Mouse (Mus musculus) cerebellum, adult 2 months (tissue): ENCODE results near the gene Slc12a7. TPM values are rescaled to one million over a fixed set of nuclear protein-coding genes. Genes with fewer than 3 reads are reported as not detected.
A peak's percentile ranks its signal among the peaks of the same experiment; 100 is the strongest.

Experiments
- DNase-seq, 2 experiments: peaks; one replicate each; pipeline ENCODE4 v3.0.0; 2021
- H3K27ac ChIP-seq: fragments of 200-500 bp; 2 replicates; pipeline ENCODE4 v1.5.1; 2012; ENCODE audit warnings: low read length, control low read depth, inconsistent platforms; ENCODE audit not compliant: insufficient read depth
- H3K27me3 ChIP-seq: fragments of 200-500 bp; 2 replicates; pipeline ENCODE4 v1.6.1; 2012; ENCODE audit warnings: inconsistent platforms, mild to moderate bottlenecking, low read length, moderate library complexity; ENCODE audit not compliant: control insufficient read depth, insufficient read depth
- H3K4me1 ChIP-seq: fragments of 200-500 bp; 2 replicates; pipeline ENCODE4 v1.6.1; 2011; ENCODE audit warnings: low read length; ENCODE audit not compliant: control insufficient read depth, insufficient read depth
- H3K4me3 ChIP-seq: fragments of 200-500 bp; replicated peaks from 2 replicates; pipeline ENCODE3; 2011; ENCODE audit warnings: mild to moderate bottlenecking, low read depth, low read length, control low read depth; ENCODE audit not compliant: insufficient read depth
- CTCF ChIP-seq: fragments of 200-500 bp; IDR thresholded peaks from 2 replicates; pipeline ENCODE4 v1.5.1; 2011; ENCODE audit warnings: low read depth, mild to moderate bottlenecking, control low read depth, low read length, moderate library complexity, borderline replicate concordance; ENCODE audit not compliant: insufficient read depth
- POLR2A ChIP-seq: fragments of 200-500 bp; IDR thresholded peaks from 2 replicates; pipeline ENCODE4 v1.6.1; 2011; ENCODE audit warnings: low read length, control low read depth, borderline replicate concordance; ENCODE audit not compliant: insufficient read depth
- WGBS: fragments of 180-500 bp; shearing (Covaris S2); methylation state at CpG from one replicate; pipeline ENCODE4 v1.1.7; 2018; 5-methylcytosine and 5-hydroxymethylcytosine counted together
- polyA plus RNA-seq: library from polyadenylated mRNA; depleted of rRNA; stranded (reverse); fragments of >200 nt; gene quantifications from 2 replicates; pipeline ENCODE4 v1.2.3, GENCODE M21; 2012

Gene Slc12a7
- polyA plus RNA-seq, 1 experiment, result 3.5 TPM

GRCm38 (mm10) chr13:73814181-73814580, 81.3 kb downstream of the Slc12a7 start:
- Histone ChIP-seq H3K27me3 (no peaks in the 10 kb centered on the region), H3K4me3 (no peak overlapping the region), H3K27ac (no peak overlapping the region), H3K4me1 (peaks cover 19% of the 10 kb centered on the region)
- TF ChIP-seq POLR2A (no peak), CTCF (no peak)
- DNase-seq, result peak; percentile 29 to 53
- 11% methylated on average over 7 of the region's 7 CpGs for WGBS

GRCm38 (mm10) chr13:73816338-73816737, 83.4 kb downstream of the Slc12a7 start:
- H3K4me3 ChIP-seq, result no peak overlapping the region
- DNase-seq, result no peak
- WGBS, result 85% methylated on average over 6 of the region's 6 CpGs
- H3K4me1 ChIP-seq, result peaks cover 19% of the 10 kb centered on the region
- TF ChIP-seq POLR2A, result no peak
- TF ChIP-seq CTCF, result no peak
- no peaks in the 10 kb centered on the region for H3K27me3 ChIP-seq
- no peak overlapping the region for H3K27ac ChIP-seq

GRCm38 (mm10) chr13:73818921-73819320, 86.0 kb downstream of the Slc12a7 start:
- no peak for TF ChIP-seq POLR2A
- DNase-seq, result no peak
- peaks cover 7% of the 10 kb centered on the region for H3K4me1 ChIP-seq
- no peaks in the 10 kb centered on the region for H3K27me3 ChIP-seq
- no peak overlapping the region for H3K4me3 ChIP-seq
- no peak overlapping the region for H3K27ac ChIP-seq
- 81% methylated on average over 3 of the region's 3 CpGs for WGBS

GRCm38 (mm10) chr13:73821251-73821650, 88.4 kb downstream of the Slc12a7 start:
- H3K27me3 ChIP-seq, result no peaks in the 10 kb centered on the region
- no peak for DNase-seq
- H3K27ac ChIP-seq, result no peak overlapping the region
- TF ChIP-seq POLR2A (no peak), CTCF (no peak)
- no peaks in the 10 kb centered on the region for H3K4me1 ChIP-seq
- H3K4me3 ChIP-seq, result no peak overlapping the region
- 92% methylated on average over 7 of the region's 7 CpGs for WGBS

GRCm38 (mm10) chr13:73822187-73822800, 89.4 kb downstream of the Slc12a7 start:
- TF ChIP-seq CTCF (peak; percentile 63), POLR2A (no peak)
- Histone ChIP-seq H3K4me3 (no peak overlapping the region), H3K27ac (no peak overlapping the region), H3K27me3 (no peaks in the 10 kb centered on the region), H3K4me1 (no peaks in the 10 kb centered on the region)
- peak; percentile 18 to 26 for DNase-seq
- 69% methylated on average over 4 of the region's 4 CpGs for WGBS

- Histone ChIP-seq H3K4me3 (no peak overlapping the region), H3K27me3 (no peaks in the 10 kb centered on the region), H3K4me1 (no peaks in the 10 kb centered on the region), H3K27ac (no peak overlapping the region)
- no peak for DNase-seq
- 92% methylated on average over 6 of the region's 6 CpGs for WGBS
- TF ChIP-seq CTCF, result no peak
These were observed 90.8 kb downstream of the Slc12a7 start for GRCm38 (mm10) chr13:73823711-73824110.

- Histone ChIP-seq H3K4me1 (no peaks in the 10 kb centered on the region), H3K27me3 (no peaks in the 10 kb centered on the region), H3K4me3 (no peak overlapping the region), H3K27ac (no peak overlapping the region)
- no peak for DNase-seq
- TF ChIP-seq POLR2A (no peak), CTCF (no peak)
- 24% methylated on average over 8 of the region's 8 CpGs for WGBS
These were observed 94.3 kb downstream of the Slc12a7 start for GRCm38 (mm10) chr13:73827243-73827642.

GRCm38 (mm10) chr13:73831486-73831885, 98.6 kb downstream of the Slc12a7 start:
- Histone ChIP-seq H3K27me3 (no peaks in the 10 kb centered on the region), H3K4me1 (no peaks in the 10 kb centered on the region), H3K4me3 (no peak overlapping the region), H3K27ac (no peak overlapping the region)
- TF ChIP-seq POLR2A, result no peak
- TF ChIP-seq CTCF, result peak; percentile 75; the same call in 1 of the 2 replicates
- DNase-seq, result peak; percentile 21 to 54
- 2% methylated on average over 2 of the region's 2 CpGs for WGBS
